Mouse (Mus musculus) midbrain, embryonic 11.5 days (tissue): Measurements from ENCODE around the gene Mroh2a. TPM values are rescaled to one million over a fixed set of nuclear protein-coding genes. Genes with fewer than 3 reads are reported as not detected.
"Not testable (repeated sequence)": the region's sequence is repeated elsewhere in the genome, so short reads cannot be mapped to it uniquely, and the experiment has no call there.

Experiments
- ATAC-seq: fragments of 200-750 bp; cut with Nextera tagmentation; 2 replicates; pipeline ENCODE4 v1.8.0; 2017; ENCODE audit warnings: moderate TSS enrichment, moderate library complexity; ENCODE audit not compliant: low FRiP score
- DNase-seq: peaks from one replicate; pipeline ENCODE4 v3.0.0; 2015; ENCODE audit warnings: low spot score; ENCODE audit errors: missing footprints
- H3K27ac ChIP-seq: fragments of 300-500 bp; sonication (generic); 2 replicates; pipeline ENCODE4 v1.5.1; 2014; ENCODE audit warnings: low read depth, low read length
- H3K27me3 ChIP-seq: fragments of 300-500 bp; sonication (generic); 2 replicates; pipeline ENCODE4 v1.6.1; 2014; ENCODE audit warnings: mild to moderate bottlenecking, low read length, moderate library complexity, mixed read lengths; ENCODE audit not compliant: control insufficient read depth, insufficient read depth
- H3K36me3 ChIP-seq: fragments of 300-500 bp; sonication (generic); 2 replicates; pipeline ENCODE4 v1.6.1; 2014; ENCODE audit warnings: mild to moderate bottlenecking, low read length, moderate library complexity, mixed read lengths; ENCODE audit not compliant: control insufficient read depth, insufficient read depth
- H3K4me1 ChIP-seq: fragments of 300-500 bp; sonication (generic); 2 replicates; pipeline ENCODE4 v1.6.1; 2014; ENCODE audit warnings: low read length; ENCODE audit not compliant: control insufficient read depth, insufficient read depth
- H3K4me2 ChIP-seq: fragments of 300-500 bp; sonication (generic); 2 replicates; pipeline ENCODE4 v1.6.1; 2014; ENCODE audit warnings: mild to moderate bottlenecking, moderate library complexity
- H3K4me3 ChIP-seq: fragments of 300-500 bp; sonication (generic); 2 replicates; pipeline ENCODE4 v1.5.1; 2014; ENCODE audit warnings: low read depth, low read length
- H3K9ac ChIP-seq: fragments of 300-500 bp; sonication (generic); 2 replicates; pipeline ENCODE4 v1.6.1; 2014; ENCODE audit warnings: low read length
- H3K9me3 ChIP-seq: fragments of 300-500 bp; sonication (generic); 2 replicates; pipeline ENCODE4 v1.6.1; 2016; ENCODE audit warnings: low read length; ENCODE audit not compliant: control insufficient read depth
- WGBS: fragments of 180-500 bp; shearing (Covaris S2); extraction: QIAGEN DNeasy Blood & Tissue Kit; methylation state at CpG from one replicate; pipeline ENCODE4 v1.1.7; 2014; 5-methylcytosine and 5-hydroxymethylcytosine counted together
- polyA plus RNA-seq: library from polyadenylated mRNA; unstranded; fragments of >200 nt; fragmentation: Nextera tagmentation; extraction: Ambion mirVana; gene quantifications from 2 replicates; pipeline ENCODE4 v1.2.1, GENCODE M21; 2014

Mroh2a gene
- polyA plus RNA-seq, 1 experiment from 2014 or later, result 1.7 TPM

- H3K9me3 ChIP-seq, result peaks cover 53% of the 10 kb centered on the region
- ATAC-seq (no peak), DNase-seq (peak; percentile 81)
- H3K4me3 ChIP-seq, result no peak overlapping the region
- no peak overlapping the region for H3K4me2 ChIP-seq
- no peak overlapping the region for H3K9ac ChIP-seq
- no peak overlapping the region for H3K27ac ChIP-seq
- no peaks in the 10 kb centered on the region for H3K27me3 ChIP-seq
- H3K36me3 ChIP-seq, result no peaks in the 10 kb centered on the region
- no peaks in the 10 kb centered on the region for H3K4me1 ChIP-seq
- WGBS, result 62% methylated on average over 2 of the region's 2 CpGs
These were observed 9.6 kb upstream of the Mroh2a start for GRCm38 (mm10) chr1:88217144-88217543.

- Histone ChIP-seq H3K36me3 (no peaks in the 10 kb centered on the region), H3K27ac (no peak overlapping the region), H3K9me3 (peaks cover 50% of the 10 kb centered on the region), H3K9ac (no peak overlapping the region), H3K4me2 (no peak overlapping the region), H3K4me3 (no peak overlapping the region), H3K27me3 (no peaks in the 10 kb centered on the region), H3K4me1 (no peaks in the 10 kb centered on the region)
- DNase-seq (peak; percentile 51), ATAC-seq (no peak)
- 43% methylated on average over 3 of the region's 3 CpGs for WGBS
These were observed 9.2 kb upstream of the Mroh2a start for GRCm38 (mm10) chr1:88217576-88217975.

GRCm38 (mm10) chr1:88218051-88218450 lies 8.7 kb upstream of the Mroh2a start:
- 74% methylated on average over 9 of the region's 9 CpGs for WGBS
- Histone ChIP-seq H3K4me3 (no peak overlapping the region), H3K27me3 (no peaks in the 10 kb centered on the region), H3K4me2 (no peak overlapping the region), H3K9me3 (peaks cover 46% of the 10 kb centered on the region), H3K9ac (no peak overlapping the region), H3K27ac (no peak overlapping the region), H3K4me1 (no peaks in the 10 kb centered on the region), H3K36me3 (no peaks in the 10 kb centered on the region)
- DNase-seq, result peak; percentile 72
- ATAC-seq, result no peak

GRCm38 (mm10) chr1:88218591-88218990 lies 8.2 kb upstream of the Mroh2a start:
- H3K36me3 ChIP-seq, result no peaks in the 10 kb centered on the region
- H3K27ac ChIP-seq, result no peak overlapping the region
- DNase-seq, result peak; percentile 81
- H3K4me3 ChIP-seq, result no peak overlapping the region
- no peaks in the 10 kb centered on the region for H3K4me1 ChIP-seq
- WGBS, result 49% methylated on average over 4 of the region's 4 CpGs
- no peak for ATAC-seq
- peaks cover 40% of the 10 kb centered on the region for H3K9me3 ChIP-seq
- H3K4me2 ChIP-seq, result no peak overlapping the region
- H3K9ac ChIP-seq, result no peak overlapping the region
- H3K27me3 ChIP-seq, result no peaks in the 10 kb centered on the region

- Histone ChIP-seq H3K4me3 (no peak overlapping the region), H3K36me3 (no peaks in the 10 kb centered on the region), H3K9ac (no peak overlapping the region), H3K9me3 (peaks cover 36% of the 10 kb centered on the region), H3K27ac (no peak overlapping the region), H3K27me3 (no peaks in the 10 kb centered on the region), H3K4me1 (no peaks in the 10 kb centered on the region), H3K4me2 (no peak overlapping the region)
- DNase-seq (peak; percentile 81), ATAC-seq (no peak)
- 16% methylated on average over 1 of the region's 1 CpGs for WGBS
These were observed 7.7 kb upstream of the Mroh2a start for GRCm38 (mm10) chr1:88219054-88219453.

GRCm38 (mm10) chr1:88220336-88220735 lies 6.5 kb upstream of the Mroh2a start:
- peaks cover 26% of the 10 kb centered on the region for H3K9me3 ChIP-seq
- DNase-seq, result peak; percentile 85
- ATAC-seq, result no peak

GRCm38 (mm10) chr1:88222216-88222615 lies 4.6 kb upstream of the Mroh2a start:
- H3K4me1 ChIP-seq, result no peaks in the 10 kb centered on the region
- no peak overlapping the region for H3K4me3 ChIP-seq
- H3K27me3 ChIP-seq, result no peaks in the 10 kb centered on the region
- no peak overlapping the region for H3K9ac ChIP-seq
- H3K4me2 ChIP-seq, result no peak overlapping the region
- peaks cover 28% of the 10 kb centered on the region for H3K9me3 ChIP-seq
- WGBS, result 54% methylated on average over 2 of the region's 2 CpGs
- no peaks in the 10 kb centered on the region for H3K36me3 ChIP-seq
- DNase-seq, result peak; percentile 80
- no peak overlapping the region for H3K27ac ChIP-seq
- ATAC-seq, result no peak

More at GRCm38 (mm10) chr1:88220336-88220735, 6.5 kb upstream of the Mroh2a start:
- H3K4me3 ChIP-seq, result no peak overlapping the region
- H3K36me3 ChIP-seq, result no peaks in the 10 kb centered on the region
- no peak overlapping the region for H3K9ac ChIP-seq
- no peaks in the 10 kb centered on the region for H3K4me1 ChIP-seq
- no peaks in the 10 kb centered on the region for H3K27me3 ChIP-seq
- no peak overlapping the region for H3K27ac ChIP-seq
- no peak overlapping the region for H3K4me2 ChIP-seq

- H3K4me3 ChIP-seq, H3K4me1 ChIP-seq, ATAC-seq, H3K27me3 ChIP-seq, H3K36me3 ChIP-seq, H3K27ac ChIP-seq, H3K4me2 ChIP-seq, H3K9ac ChIP-seq: not testable (repeated sequence)
- peak; percentile 73 for DNase-seq
- peaks cover 32% of the 10 kb centered on the region for H3K9me3 ChIP-seq
These were observed 3.7 kb upstream of the Mroh2a start for GRCm38 (mm10) chr1:88223011-88223515.

GRCm38 (mm10) chr1:88223591-88223990 lies 3.2 kb upstream of the Mroh2a start:
- no peaks in the 10 kb centered on the region for H3K27me3 ChIP-seq
- no peaks in the 10 kb centered on the region for H3K4me1 ChIP-seq
- H3K9ac ChIP-seq, result no peak overlapping the region
- H3K9me3 ChIP-seq, result peaks cover 37% of the 10 kb centered on the region
- WGBS, result 61% methylated on average over 1 of the region's 1 CpGs
- no peak overlapping the region for H3K4me3 ChIP-seq
- DNase-seq (no peak), ATAC-seq (no peak)
- H3K27ac ChIP-seq, result no peak overlapping the region
- H3K4me2 ChIP-seq, result no peak overlapping the region
- H3K36me3 ChIP-seq, result no peaks in the 10 kb centered on the region
